Mouse (Mus musculus): ENCODE results near the gene Cdk20.

DNA sequence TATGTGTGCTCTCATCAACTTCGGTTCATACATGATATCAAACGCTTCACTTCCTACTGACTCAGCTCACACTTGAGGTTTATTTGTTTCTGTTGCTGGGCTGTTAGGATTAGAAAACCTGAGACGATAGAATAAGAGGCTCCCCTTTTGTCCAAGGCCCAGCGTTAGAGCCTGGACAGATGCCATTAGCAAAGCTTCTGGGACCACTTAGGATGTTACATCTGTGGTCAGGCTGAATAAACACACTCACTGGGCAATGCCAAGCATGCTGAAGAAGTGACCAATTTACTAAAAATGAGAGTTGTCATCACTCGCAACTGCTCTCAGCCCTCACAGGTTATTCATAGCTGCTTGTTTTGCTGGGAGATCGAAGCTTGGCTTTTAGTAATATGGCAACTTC, 57.8 kb downstream of the Cdk20 start:
- no peak for TF ChIP-seq CHD2 (IDR thresholded peaks at IDR 0.05; ENCODE audit: low read depth, low read length)
- TF ChIP-seq MAFK (IDR thresholded peaks at IDR 0.05; ENCODE audit: insufficient read depth, low read depth, low read length): no peak
- TF ChIP-seq ZNF384 (IDR thresholded peaks at IDR 0.05; ENCODE audit: low read depth, low read length): no peak
- no peak for TF ChIP-seq ZC3H11A (IDR thresholded peaks at IDR 0.05; ENCODE audit: borderline replicate concordance, low read depth, low read length)
- TF ChIP-seq HCFC1 (IDR thresholded peaks at IDR 0.05; ENCODE audit: borderline replicate concordance, insufficient read depth, low read length): no peak

All from ES-E14 (cell line).